Mouse (Mus musculus): ENCODE results near the gene Zfp943.

The Zfp943 gene

DNA sequence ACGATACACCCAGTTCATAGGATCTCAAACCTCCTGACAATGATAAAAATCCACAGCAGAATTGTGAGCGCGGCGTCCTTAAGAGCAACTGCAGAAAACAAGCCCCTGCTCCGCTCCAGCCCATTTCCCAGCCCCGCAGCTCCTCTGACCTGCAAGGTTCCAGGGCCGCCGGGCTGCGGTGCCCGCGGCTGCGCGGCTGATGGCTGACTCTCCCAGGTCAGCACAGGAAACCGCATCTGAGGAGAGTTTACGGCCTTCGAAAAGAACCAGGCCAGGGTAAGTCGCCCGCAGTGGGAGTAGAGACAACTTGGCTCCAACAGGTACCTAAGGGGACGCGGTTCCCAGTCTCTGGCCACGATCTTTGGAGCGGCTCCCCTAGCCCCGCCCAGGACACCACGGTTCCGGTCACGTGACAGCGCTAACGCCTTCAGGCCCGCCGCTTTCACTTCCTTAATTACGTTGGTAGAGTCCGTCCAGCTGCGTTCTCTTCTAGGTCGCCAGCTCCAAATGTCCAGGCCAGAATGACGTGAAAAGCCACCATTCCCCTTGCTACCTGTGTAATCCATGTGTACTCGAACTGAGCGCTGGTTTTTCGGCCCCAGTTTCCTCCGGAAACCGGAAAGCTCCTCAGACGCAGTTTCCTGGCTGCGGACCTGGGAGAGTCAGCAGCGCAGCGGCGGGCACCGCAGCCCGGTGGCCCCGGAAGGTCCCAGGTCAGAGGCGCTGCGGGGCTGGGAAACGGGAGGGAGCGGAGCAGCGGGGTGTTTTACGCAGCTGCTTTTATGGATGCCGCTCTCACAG is at the start of gene Zfp943, which contains the start of gene Zfp942:
TSS of gene Zfp943 (plus strand) at position 446 of the 801 bp plus-strand sequence.
TSS of gene Zfp942 (minus strand) at position 358 of the 801 bp plus-strand sequence.
- peak; percentile 81 for DNase-seq

DNA sequence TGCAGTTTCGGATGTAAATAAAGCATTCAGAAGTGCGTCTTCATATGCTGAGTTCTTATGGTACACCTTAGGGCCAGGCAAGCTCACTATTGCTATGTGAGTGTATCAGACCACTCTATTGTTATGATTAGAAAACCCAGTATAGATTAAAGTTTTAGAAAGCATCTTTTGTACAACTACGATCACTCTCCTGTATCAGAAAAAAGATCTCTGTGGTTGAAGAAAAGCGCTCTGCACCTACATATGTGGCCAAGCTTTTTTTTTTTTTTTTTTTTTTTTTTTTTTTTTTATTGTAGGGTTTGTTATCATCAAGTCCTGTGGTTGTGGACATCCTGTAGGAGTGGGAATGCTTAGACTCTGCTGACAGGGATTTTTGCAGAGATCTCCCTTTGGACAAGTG is 950 bp downstream of the Zfp943 start:
- DNase-seq = no peak

DNA sequence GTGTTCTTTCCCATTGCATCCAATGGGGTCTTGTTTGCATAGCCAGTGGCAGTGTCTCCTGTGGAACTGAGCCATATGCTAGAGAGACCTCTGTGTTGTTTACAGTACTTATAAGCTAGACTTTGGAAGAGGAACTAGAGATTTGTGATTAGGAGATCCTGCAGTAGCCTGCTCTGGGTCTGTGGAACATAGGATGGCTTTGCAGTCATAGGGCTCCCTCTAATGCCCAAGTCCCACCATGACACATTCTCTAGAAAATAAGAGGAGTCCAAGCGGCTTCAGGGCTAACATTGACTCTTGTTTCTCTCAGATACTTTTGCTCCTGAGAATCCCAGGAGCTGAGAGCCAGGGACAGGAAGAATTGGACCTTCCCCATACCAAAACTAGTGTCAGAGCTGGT is 73.2 kb downstream of the Zfp943 start:
- DNase-seq = peak in 1 of 2 experiments; percentile 16

DNA sequence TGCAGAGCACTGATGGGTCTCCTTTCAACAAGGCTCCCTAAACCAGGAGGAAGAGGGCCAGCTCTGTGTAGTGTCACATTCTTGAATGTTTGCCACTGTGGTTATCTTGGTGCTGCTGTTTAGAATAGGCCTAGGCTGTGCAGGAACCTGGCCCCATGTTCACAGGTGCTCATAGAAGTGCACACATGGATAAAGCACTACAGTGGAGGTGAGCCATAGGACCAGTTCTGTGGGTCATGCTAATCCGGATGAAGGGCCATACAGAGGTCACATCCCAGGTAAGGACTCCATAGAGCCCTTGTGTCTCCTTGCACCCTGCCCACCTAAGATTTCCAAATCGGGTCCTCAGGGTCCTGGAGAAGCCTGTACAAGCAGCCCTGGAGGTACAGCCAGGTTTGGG is 87.1 kb downstream of the Zfp943 start:
- DNase-seq = no peak

DNA sequence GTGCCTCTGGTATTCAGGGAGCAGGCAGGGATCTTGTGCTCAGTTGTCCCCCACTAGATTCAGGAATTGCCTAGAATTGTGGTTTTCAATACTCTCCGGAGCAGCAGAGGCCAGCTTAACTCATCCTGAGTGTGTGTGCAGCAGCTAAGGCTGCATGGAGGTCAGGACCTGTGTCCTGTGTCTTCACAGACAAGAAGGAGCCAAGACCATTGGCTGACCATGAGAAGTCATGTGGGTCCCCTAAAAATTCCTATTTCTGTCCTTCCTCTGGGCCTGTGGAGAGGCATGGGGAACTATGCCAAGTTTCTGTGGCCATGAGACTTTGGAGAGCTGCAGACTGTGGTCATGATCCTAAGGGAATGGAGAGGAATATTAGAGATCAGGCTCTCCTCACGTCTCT is 90.9 kb downstream of the Zfp943 start:
- DNase-seq = no peak

DNA sequence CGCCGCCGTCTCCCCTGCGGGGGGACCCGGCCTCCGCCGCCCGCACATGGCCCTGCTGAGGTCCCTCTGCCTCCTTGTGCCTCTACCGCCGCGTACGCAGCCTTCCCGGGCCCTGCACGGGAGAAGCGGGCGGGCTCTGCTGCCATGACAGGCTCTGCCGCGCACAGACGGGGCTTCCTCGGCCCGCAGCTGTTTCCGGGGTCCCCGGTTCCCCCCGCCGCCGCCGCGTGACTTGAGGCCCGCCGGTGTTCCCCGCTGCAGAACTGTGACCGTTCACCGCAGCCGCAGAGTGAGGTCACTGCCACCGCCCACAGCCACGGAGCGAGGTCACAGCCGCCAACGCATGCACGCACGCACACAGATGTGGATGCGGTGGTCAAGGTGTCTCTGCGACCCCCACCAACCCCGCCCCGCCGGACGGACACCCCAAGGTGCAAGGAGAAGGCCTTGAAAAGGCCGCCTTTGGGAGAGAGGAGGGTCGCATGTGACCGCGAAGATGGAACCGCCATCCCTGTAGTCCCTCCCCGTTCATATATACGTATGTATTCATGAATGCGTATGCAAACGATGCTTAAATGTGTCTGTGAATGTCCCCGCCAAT is 118.8 kb downstream of the Zfp943 start:
- DNase-seq = peak; percentile 36 to 58

DNA sequence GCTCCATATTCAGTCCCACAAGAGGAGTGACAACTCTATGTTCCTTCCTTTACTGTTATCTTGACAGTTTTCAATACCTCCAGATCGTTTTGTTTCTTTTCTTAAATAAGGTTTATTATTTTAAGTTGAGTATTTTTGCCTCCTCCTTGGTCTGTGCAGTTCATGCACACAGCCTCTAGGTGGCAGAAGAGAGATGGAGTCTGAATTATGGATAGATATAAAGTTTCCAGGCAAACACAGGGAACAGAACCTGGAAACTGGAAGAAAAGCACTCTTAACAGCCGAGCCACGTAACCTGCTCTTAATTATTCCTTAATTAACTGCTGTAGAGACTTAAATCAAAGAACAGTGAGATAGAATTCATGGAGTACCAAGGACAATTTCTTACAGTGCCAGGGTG is 120.9 kb downstream of the Zfp943 start:
- DNase-seq = peak in 1 of 2 experiments; percentile 20

GRCm38 (mm10) chr17:22118770-22119169 is 156.4 kb downstream of the Zfp943 start:
- DNase-seq = no peak

All from lung, postnatal 4 days (tissue).